Mouse (Mus musculus) frontal cortex, postnatal 25 days (tissue): Measurements from ENCODE around the gene Inca1.

Experiments
- DNase-seq, 2 experiments: peaks; one replicate each; pipeline ENCODE4 v3.0.0; 2022; ENCODE audit warnings: low spot score in 2 of 2

Gene Inca1

DNA sequence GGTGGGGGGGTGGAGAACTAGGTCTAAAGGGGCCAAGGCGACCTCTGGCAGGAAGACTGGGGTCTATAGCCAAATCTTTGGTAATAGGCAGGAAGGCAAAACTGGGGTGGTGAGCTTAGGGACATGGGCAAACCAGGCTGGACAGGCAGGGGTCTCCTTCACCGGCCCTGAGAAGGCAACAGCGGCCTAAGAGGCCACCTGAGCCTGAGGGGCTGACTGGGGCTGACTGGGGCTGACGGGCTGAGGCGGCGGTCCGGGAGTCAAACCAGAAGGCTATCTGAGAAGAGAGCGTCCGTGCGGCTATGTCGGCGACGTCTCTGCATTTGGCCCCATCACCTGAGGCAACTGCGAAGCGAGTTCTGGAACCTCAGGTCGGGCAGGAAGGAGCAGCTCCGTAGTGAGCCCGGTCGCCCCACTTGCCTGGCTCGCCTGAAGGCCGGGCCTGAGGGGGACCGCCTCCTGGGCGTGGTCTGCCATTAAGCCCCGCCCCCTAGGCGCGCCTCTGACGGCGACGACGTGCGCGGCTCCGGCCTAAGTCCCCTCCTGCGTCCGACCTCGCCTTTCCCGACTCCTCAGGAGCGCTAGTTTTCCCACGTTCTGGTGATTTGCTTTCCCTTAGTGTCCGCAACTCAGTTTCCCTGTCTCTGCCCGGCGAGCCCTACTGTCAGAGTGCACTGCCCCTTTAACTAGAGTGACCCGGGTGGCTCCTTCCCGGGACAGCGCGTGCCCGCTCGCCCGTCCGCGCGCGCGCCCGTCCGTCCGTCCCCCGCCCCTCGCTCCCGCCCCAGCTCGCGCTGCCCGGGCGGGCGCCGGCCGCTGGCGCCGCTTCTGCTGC is at the start of gene Inca1, which contains the start of gene Kif1c:
Gene Inca1, minus strand, starts transcription at position 434 of the 835 bp plus-strand sequence.
Gene Kif1c, plus strand, starts transcription at position 827 of the 835 bp plus-strand sequence.
- DNase-seq = peak; percentile 92 to 95

DNA sequence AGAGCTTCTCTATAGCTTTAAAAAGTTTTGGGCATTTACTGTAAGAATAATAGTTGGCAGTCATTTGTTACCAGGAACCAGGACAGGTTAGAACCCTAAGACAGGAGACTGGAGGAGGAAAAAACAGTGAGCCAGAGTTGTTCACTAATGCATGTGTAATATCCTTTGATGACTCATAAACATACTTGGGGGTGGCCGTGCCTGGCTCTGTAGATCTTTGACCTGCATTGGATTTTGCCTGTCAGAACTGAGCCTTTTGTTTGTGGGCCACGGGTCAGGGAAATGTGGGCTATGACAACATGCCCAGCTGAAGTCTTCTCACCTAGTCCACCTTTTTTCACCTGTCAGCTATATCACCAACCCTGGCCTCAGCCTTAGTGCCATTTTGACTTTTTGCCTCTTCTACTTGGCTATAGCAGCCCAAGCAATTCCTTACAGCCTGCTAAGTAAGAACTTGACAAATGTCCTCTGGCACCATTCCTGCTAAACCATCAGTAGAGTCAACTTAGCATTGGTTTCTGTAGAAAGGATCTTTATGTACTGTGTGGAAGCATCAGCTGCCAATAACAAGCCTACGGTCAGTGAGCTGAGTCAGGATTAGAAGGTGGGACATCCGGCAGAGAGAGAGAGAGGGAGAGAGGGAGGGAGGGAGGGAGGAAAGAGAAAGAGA is 48.1 kb upstream of the Inca1 start:
- no peak for DNase-seq

DNA sequence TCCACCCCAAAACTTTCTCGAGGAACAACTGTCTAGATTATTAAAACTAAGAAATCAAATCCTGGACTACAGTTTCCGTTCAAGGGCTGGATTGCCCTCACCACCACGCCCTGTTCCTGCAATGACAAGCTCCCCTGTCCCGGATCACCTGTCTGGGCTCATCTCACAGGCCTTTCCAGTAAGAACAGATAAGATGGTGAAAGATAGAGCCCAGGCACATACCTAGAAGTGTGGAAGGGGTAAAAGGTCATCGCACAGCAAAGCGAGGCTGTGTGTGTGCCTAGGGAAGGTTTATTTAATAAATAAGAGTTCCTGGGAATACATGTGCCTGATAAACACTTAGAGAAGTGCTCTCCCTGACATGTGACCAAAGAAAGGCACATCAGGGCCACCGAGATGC is 45.7 kb upstream of the Inca1 start:
- DNase-seq = no peak

DNA sequence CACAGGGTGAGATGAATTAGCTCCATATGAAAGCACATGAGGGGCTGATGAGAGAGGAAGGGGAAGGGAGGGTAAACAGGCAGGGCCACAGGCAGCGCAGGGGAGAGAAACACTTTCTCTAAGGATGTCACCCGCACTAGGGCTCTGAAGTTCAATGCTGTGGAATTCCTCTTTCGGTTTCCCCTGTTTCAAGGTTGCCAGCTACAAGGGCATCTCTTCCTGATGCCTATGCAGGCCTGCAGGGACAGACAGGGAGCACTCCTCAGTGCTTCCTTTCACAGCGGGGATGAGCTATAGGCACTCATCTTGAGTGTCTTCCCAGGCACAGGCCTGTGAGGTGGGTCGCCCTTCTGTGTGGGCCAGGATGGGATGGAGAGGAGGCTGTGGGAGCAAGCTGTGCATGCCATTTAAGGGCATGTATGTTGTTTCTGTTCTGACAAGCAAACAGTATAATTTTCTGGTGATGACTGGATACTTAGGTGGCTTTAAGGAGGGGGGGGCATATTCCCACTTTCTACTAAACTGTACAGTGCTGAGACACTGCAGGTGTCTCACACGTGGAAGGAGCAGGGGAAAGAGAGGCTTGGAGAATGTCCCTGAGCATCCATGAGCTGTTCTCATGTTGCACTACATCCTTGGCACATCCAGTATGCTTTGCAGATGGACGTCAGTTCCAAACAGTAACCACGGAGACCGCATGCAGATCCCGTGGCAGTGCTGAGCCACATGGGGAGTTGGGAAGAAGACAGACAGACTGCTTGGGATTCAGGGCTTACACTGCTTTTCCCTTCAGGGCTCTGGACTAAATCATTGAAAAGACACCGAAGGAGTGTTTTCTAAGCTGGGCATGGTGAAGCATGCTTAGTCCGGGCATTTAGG is 42.9 kb upstream of the Inca1 start:
- DNase-seq = no peak

DNA sequence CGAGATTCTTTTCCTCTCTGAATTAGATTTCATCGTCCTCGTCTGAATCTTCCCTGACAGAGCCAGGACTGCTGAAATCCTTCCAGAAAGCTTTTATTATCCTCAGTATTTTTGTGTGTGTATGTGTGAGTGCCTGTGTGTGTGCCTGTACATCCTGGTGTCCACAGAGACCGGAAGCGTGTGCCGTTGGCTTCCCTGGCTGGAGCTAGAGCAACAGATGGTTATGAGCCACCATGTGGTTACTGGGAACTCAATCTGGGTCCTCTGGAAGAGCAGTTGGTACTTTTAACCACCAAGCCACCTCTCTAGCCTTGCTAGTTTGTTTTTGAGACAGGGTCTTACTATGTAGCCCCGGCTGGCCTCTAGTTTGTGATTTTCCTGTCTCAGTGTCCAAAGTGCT is 42.2 kb upstream of the Inca1 start:
- no peak for DNase-seq

DNA sequence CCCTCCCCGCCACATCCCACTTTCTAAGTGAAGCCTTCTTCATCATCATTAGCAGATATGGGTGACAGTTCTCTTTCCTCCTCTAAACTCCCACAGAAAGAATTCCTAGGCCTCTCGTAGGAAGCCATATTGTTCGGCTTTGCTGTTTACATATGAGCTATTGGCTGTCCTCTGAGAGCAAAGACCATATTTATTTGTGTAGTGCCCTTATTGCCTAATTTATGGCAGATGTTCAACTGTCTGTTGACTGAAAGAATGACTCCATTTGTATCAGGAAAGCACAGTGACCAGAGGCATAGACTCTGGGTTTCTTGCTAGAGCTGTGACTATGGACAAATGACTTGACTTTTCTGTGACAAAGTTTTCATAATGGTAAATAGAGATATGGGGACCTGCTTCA is 41.6 kb upstream of the Inca1 start:
- DNase-seq = no peak

DNA sequence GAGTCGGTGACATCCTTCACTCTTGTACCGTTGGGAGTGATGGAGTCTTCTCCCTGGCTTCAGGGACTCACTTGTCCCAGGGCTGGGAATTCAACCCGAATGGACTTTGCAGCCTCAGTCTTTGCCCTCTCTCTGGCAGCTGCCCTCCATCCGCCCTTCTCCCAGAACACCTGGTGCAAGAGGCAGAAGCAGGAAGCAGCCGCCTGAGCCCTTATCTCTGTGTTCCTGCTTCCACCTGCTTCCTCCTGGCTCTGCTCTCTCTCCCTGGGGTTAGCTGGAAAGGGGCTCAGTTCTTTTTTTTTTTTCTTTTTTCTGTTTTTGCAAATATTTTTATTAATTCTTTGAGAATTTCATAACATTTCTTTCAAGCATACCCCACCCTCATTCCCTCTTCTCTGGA is 37.8 kb upstream of the Inca1 start:
- no peak for DNase-seq

DNA sequence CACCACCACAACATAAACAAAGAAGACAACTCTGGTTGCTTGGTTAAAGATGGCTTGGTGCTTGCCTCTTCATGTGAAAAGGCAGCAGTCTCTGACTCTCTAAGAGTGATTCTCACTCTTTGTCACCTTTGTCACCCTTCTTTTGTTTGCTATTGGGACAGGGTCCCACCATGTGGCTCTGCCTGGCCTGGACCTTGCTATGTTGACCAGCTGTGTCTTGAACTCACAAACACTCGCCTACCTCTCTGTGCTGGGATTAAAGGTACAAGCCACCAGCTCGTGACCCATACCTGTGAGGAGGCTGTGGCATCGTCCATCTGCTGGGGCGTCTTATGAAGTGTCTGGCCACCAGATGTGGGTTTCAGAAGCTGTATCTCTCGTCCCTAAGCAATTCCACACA is 33.3 kb upstream of the Inca1 start:
- DNase-seq = no peak

DNA sequence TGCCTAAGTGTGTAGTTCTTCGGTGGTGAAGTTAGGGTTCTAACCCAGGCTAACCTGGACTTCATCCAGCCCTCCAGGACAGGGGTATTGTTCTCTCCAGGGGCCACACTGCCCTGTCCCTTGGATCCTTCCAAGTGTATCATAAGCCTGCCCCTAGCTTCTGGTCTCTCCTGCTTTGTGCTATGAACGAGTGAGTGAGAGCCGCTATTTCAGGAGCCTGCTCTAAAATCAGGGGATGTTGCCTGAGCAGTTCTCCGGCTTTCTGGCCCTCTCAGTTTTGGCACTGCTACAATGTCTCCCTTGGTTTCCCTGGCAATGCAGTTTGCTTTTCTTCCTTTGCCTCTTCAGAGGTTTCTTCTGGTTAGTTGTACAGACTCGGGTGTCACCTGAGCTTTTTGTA is 31.2 kb upstream of the Inca1 start:
- DNase-seq = no peak

DNA sequence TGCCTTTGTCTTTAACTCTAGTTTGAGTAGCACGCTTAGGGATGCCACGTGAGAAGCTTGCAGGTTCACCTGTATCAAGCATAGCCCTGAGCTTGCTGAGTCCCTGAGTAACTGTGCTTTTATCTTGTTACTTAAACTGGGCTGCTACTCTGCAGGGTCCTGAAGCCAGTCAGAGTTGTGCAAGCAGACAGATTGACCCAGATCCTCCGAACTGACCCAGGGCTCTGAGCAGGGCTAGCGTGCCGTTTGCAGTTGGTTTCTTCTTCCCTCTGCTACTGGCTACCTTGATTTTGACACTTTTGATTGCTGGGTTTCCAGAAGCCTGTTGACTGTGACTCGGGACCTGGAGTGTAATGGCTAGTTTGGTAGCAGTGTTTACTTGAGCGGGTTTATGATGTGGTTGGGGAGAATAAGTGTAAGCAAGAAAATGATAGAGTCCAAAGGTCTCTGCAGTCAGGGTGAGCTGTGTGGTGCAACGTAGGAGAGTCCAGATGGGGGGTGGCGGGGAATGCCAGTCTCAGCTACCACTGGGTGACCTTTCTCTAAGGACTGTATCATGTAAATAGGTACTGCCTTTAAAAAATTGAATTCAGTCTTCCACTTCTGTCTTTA is 30.6 kb upstream of the Inca1 start:
- DNase-seq = no peak

DNA sequence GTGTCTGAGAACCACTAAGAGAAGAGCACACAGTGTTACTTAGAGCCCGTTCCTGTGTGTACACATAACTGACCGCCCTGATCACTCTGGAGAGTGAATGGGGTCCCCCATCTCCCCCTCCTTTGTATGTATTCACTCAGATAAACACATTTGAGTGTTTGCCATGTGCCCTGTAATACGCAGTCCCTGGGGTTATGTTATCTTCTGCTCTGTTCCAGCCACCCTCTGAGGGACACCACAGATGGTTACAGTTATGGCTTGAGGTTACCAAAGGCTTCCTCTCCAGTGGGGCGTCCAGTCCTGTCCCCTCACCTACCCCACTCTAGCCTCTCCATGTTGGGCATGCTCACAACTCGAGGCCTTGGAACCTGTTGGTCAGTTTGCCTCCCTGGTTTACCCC is 27.4 kb upstream of the Inca1 start:
- DNase-seq = no peak

DNA sequence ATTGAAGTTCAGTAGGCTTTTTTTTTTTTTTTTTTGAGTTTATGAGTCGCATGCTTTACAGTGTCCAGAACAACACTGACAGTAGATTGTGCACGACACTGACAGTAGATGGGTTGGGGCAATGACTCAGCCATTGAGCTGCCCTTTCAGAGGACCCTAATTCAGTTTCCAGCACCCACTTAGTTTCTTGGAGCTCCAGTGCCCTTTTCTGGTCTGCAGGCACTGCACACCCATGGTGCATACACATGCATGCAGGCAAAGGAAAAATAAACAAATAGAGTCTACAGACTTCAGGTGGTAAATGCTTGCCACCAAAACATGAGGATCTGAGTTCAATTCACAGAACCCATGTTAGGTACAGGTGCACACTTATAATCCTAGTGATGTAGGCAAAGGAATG is 26.6 kb upstream of the Inca1 start:
- DNase-seq = no peak

DNA sequence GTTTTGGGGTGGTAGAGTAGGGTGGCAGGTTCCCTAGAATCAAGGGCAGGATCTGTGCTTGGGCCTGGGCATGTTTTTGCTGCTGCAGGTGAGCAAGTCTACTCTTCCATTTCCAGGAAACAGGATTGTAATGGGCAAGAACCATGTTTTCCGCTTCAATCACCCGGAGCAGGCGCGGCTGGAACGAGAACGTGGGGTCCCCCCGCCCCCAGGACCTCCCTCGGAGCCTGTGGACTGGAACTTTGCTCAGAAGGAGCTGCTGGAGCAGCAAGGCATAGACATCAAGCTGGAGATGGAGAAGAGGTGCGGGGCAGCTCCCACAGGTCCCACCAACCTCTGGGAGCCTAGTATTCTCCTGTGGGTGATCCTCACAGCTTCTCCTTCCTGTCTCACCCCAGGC is 24.8 kb upstream of the Inca1 start:
- DNase-seq = no peak

DNA sequence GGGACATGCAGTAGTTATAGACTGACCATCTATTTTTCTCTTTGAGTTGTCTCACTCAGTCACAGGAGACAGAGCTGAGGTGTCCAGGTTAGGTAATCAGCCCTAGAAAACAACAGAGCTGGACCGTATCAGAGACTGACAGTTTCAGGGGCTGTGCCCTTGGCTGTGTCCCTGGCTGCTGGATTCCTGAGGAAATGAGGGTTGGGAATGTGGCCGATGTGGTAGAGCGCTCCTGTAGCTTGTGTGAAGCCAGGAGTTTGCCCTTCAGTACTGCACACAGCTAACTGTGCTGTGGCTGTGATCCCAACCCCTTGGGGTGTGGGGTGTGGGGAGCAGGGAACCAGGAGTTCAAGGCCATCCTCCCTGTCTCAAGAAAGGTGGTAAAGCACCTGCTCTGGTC is 21.1 kb upstream of the Inca1 start:
- DNase-seq = no peak

DNA sequence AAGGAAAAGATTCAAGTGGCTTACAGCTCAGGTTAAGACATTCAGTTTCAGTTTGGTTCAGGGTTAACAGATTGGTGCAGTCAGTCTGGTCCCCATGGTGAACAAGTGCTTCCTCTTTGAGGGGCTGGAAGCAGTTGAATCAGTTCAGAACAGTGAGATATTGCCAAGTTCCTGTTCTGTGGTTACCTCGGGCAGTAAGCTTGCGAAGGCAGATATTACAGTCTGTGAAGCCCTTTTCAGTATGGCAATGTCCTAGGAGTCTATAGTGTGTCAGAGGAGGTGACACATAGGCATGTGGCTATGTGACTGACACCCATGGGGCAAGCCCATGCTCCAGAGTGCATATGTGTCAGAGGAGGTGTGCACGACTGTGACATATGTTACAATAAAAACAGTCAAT is 20.6 kb upstream of the Inca1 start:
- no peak for DNase-seq

DNA sequence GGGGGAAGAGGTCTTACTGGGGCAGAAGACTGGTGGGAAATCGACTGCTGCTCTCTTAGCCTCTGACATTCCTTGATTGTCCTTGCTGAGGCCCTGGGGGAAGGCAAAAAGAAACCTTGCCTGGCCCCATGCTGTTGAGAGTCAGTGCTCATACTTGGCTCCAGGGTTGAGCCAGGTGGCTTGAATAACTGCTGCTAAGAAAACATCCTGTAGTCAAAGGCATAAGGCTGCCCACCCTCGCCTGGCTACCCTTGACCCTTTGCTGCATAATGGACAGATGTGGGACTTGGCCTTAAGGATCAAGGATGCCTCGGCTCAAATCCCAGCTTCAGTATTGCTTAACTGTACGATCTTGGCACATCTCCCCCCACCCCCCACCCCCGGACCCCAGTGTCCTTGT is 18.5 kb upstream of the Inca1 start:
- no peak for DNase-seq

DNA sequence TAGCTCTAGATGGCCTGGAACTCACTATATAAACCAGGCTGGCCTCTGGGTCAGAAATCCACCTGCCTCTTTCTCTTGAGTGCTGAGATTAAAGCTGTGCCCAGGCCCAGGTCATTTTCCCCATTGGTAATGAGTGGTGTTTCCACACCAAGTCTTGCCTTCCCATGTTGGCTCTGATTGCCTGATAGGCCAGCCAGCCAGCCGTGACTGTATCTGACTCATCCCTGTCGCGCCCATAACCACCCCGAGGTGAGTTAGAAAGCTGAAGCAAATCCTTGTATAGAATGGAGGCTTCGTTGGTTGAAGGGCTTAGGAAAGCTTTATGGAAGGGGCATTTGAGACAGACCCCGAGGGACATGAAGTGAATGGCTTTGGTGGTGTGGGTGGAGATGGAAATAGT is 15.9 kb upstream of the Inca1 start:
- no peak for DNase-seq

DNA sequence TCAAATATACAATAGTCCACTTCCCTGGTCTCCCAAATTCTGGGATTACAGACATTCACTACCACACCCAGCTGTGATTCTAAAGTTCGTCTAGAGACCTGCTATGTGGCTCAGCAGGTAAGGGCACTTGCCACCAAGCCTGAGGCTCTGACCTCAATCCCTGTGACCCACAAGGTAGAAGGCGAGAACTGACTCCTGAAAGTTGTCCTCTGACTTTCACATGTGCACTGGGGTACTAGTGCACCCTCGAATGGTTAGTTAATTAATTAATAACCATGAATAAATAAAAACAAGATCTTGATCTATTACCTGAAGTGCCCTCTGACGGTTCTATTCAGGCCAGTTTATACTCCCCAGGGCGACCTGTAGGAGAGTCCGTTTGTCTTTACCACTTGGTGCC is 13.3 kb upstream of the Inca1 start:
- no peak for DNase-seq

DNA sequence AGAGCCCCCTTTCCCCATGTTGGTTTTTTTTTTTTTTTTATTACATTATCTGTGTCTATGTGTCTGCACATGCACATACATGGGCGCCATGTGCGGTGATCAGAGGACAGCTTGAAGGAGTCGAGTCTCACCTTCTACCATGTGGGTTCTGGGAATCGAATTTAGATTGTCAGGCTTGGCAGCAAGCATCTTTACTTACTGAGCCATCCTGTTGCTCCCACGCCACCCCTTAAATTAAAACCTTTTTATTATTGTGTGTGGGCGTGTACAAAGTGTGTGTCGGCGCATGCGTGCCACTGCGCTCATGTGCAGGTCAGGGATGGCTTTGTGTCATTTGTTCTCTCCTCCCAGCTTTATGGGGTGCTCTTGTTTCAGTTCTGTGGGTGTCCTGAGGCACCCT is 11.1 kb upstream of the Inca1 start:
- DNase-seq = no peak

DNA sequence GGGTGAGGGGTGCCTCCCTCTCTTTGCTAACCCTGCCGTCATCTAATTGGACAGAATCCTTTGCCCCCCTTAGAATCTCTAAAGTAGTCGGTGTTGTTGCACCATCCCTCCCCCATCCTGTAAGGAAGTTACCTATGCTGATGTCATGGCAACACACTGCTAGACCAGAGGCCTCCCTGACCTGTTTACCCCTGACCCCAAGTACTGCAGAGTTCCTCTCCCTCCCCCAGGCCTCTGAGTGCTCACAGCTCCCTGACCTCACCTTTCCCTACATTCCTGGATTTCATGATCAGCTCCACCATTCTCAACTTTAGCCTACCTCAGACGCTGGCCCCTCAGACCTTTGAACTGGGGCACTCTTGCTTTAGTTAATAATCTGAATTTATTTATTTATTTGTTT is 6.2 kb upstream of the Inca1 start:
- DNase-seq = no peak

DNA sequence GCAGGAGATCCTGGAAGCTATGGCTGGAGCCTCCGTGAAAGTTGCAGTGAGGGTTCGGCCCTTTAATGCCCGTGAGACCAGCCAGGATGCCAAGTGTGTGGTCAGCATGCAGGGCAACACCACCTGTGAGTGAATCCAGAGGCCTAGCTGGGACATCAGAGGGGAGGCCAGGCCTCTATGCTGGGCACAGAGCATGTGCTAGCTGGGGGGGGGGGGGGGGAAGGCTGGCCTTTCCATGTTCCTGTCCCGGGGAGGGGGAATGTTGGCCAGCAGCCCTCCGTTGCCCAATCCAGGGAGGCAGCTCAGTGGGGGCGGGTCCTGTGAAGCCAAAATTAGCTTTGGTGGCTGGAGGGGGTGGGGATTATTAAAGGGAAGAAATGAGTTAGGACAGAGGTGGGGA is 2.8 kb upstream of the Inca1 start:
- no peak for DNase-seq
